Mouse (Mus musculus) liver, embryonic 14.5 days (tissue): ENCODE results near the gene Ap2m1. TPM values are rescaled to one million over a fixed set of nuclear protein-coding genes. Genes with fewer than 3 reads are reported as not detected.

ENCODE experiments used
- ATAC-seq: fragments of 200-750 bp; cut with Nextera tagmentation; 2 replicates; pipeline ENCODE4 v1.8.0; 2017; ENCODE audit warnings: moderate number of reproducible peaks, mild to moderate bottlenecking, moderate library complexity; ENCODE audit not compliant: insufficient read depth
- DNase-seq, 3 experiments: peaks; one replicate each; pipeline ENCODE4 v3.0.0-alpha.2; 2012 to 2013; ENCODE audit warnings: low read depth in 3 of 3, low spot score in 3 of 3
- H3K27ac ChIP-seq: fragments of 300-500 bp; sonication (generic); 2 replicates; pipeline ENCODE4 v1.5.1; 2014; ENCODE audit warnings: moderate library complexity, mild to moderate bottlenecking, control low read depth, inconsistent platforms
- H3K27me3 ChIP-seq: fragments of 300-500 bp; sonication (generic); 2 replicates; pipeline ENCODE4 v1.6.1; 2014; ENCODE audit warnings: mild to moderate bottlenecking, low read length, moderate library complexity; ENCODE audit not compliant: control insufficient read depth, insufficient read depth
- H3K36me3 ChIP-seq: fragments of 300-500 bp; sonication (generic); replicated peaks from 2 replicates; pipeline ENCODE4 v1.6.1; 2014; ENCODE audit warnings: low read depth; ENCODE audit not compliant: control insufficient read depth, insufficient read depth
- H3K4me1 ChIP-seq, 2 experiments: fragments of 200-500 bp in 1 of 2; fragments of 300-500 bp in 1 of 2; sonication (generic) in 1 of 2; replicated peaks; 2 replicates each; pipeline ENCODE4 v1.6.1; 2012 to 2014; ENCODE audit warnings: antibody characterized with exemption in 1 of 2, inconsistent platforms in 1 of 2, low read length in 1 of 2; ENCODE audit not compliant: control insufficient read depth in 2 of 2, insufficient read depth in 2 of 2
- H3K4me2 ChIP-seq: fragments of 300-500 bp; sonication (generic); 2 replicates; pipeline ENCODE4 v1.6.1; 2014; ENCODE audit warnings: low read depth, mild to moderate bottlenecking, control low read depth, moderate library complexity
- H3K4me3 ChIP-seq, 2 experiments: fragments of 200-500 bp in 1 of 2; fragments of 300-500 bp in 1 of 2; sonication (generic) in 1 of 2; 2 replicates each; pipeline ENCODE4 v1.5.1; 2012 to 2014; ENCODE audit warnings: low read depth in 2 of 2, low read length in 2 of 2, mild to moderate bottlenecking in 2 of 2, control low read depth in 1 of 2, inconsistent platforms in 1 of 2, moderate library complexity in 1 of 2; ENCODE audit not compliant: insufficient read depth in 1 of 2
- H3K9ac ChIP-seq: fragments of 300-500 bp; sonication (generic); replicated peaks from 2 replicates; pipeline ENCODE4 v1.6.1; 2014; ENCODE audit warnings: mild to moderate bottlenecking, control low read depth, moderate library complexity
- H3K9me3 ChIP-seq: fragments of 300-500 bp; sonication (generic); 2 replicates; pipeline ENCODE4 v1.6.1; 2016; ENCODE audit warnings: low read length, mixed read lengths; ENCODE audit not compliant: control insufficient read depth
- CTCF ChIP-seq: IDR thresholded peaks from 2 replicates; pipeline ENCODE4 v1.5.1; 2016; ENCODE audit warnings: antibody characterized with exemption, low read depth, control low read depth
- EP300 ChIP-seq: IDR thresholded peaks from 2 replicates; pipeline ENCODE4 v1.6.1; 2016; ENCODE audit warnings: antibody characterized with exemption, low read depth
- WGBS: fragments of 180-500 bp; shearing (Covaris S2); extraction: QIAGEN DNeasy Blood & Tissue Kit; methylation state at CpG from one replicate; pipeline ENCODE4 v1.1.7; 2014; ENCODE audit not compliant: insufficient replicate concordance; 5-methylcytosine and 5-hydroxymethylcytosine counted together
- polyA plus RNA-seq, 2 experiments: library from polyadenylated mRNA; depleted of rRNA in 1 of 2; stranded (reverse) in 1 of 2; unstranded in 1 of 2; fragments of >200 nt; fragmentation: Nextera tagmentation in 1 of 2; extraction: Ambion mirVana in 1 of 2; gene quantifications; 2 replicates each; pipeline versions ENCODE4 v1.2.1 to v1.2.3; 2012 to 2014

The Ap2m1 gene
- polyA plus RNA-seq, 2 experiments = 268 to 364 TPM

DNA sequence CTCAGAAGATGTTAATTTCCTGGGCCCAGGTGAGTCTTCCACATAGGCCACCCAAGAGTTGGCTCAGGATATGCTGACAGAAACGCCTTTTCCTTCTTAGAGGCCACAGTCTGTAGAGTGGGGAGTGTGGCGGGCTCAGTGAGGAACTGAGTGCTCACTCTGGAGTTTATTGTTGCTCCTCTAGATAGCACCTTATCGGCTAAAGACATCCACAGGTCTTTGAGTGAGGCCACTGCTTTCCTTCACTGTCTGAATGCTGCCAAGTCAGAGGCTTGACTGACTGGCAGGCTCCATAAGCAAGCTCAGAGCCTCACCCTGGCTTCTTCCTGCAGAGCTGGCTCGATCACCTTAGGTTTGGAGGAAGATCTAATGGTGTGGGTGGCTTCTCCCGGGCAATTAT is 6.5 kb upstream of the Ap2m1 start:
- DNase-seq (peak in 1 of 3 experiments; percentile 26), ATAC-seq (peak; percentile 83)
- Histone ChIP-seq H3K4me3 (no peak overlapping the region), H3K36me3 (peaks cover 24% of the 10 kb centered on the region), H3K4me1 (peaks cover 0 to 7% of the 10 kb centered on the region in 2 experiments; a peak in 2 of 4 replicates), H3K9me3 (no peaks in the 10 kb centered on the region), H3K27me3 (no peaks in the 10 kb centered on the region), H3K4me2 (peak overlapping the region; percentile 19; the same call in 1 of the 2 replicates), H3K27ac (peak overlapping the region; percentile 39), H3K9ac (0 out of 2 replicates have a peak overlapping the region, but pooled peaks have one; percentile 23)
- no peak; the same call in none of the 2 replicates for TF ChIP-seq EP300
- 34% methylated on average over 5 of the region's 5 CpGs for WGBS

DNA sequence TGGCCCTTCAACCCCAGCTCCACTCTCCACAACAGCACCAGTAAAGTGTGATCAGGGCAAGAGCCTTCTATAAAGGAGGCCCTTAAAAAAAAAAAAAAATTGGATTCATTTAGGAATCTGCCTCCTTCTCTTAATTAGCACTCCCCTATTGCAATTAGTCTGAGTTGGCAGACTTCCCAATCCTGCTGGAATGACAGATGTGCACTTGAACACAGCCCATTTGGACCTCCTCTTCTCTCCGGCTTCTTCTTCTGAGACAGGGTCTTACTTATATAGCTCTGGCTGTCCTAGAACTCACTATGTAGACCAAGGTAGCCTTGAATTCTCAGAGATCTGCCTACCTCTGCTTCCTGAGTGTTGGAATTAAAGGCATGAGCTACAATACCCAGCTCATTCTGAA is 5.9 kb upstream of the Ap2m1 start:
- DNase-seq (no peak), ATAC-seq (no peak)
- no peak for TF ChIP-seq CTCF
- TF ChIP-seq EP300 = no peak
- Histone ChIP-seq H3K9me3 (no peaks in the 10 kb centered on the region), H3K27me3 (no peaks in the 10 kb centered on the region), H3K4me1 (peaks cover 0 to 7% of the 10 kb centered on the region in 2 experiments; a peak in 2 of 4 replicates), H3K9ac (no peak overlapping the region), H3K4me2 (no peak overlapping the region), H3K27ac (no peak overlapping the region), H3K36me3 (peaks cover 24% of the 10 kb centered on the region), H3K4me3 (no peak overlapping the region)
- WGBS = 83% methylated on average over 1 of the region's 1 CpGs

DNA sequence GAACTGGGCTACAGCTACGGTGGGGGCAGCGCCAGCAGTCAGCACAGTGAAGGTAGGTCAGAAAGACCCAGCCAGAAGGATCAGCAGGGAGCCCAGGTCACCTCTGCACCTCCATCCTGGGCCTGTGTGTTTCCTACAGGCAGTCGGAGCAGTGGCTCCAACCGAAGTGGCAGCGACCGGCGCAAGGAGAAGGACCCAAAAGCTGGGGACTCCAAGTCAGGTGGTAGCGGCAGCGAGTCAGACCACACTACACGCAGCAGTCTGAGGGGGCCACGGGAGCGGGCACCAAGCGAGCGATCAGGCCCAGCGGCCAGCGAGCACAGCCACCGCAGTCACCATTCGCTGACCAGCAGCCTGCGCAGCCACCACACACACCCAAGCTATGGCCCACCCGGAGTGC is 4.3 kb upstream of the Ap2m1 start:
- Histone ChIP-seq H3K9ac (no peak overlapping the region), H3K4me3 (no peak overlapping the region), H3K36me3 (peaks cover 18% of the 10 kb centered on the region), H3K27ac (no peak overlapping the region), H3K27me3 (no peaks in the 10 kb centered on the region), H3K4me1 (peaks cover 0 to 7% of the 10 kb centered on the region in 2 experiments; a peak in 2 of 4 replicates), H3K9me3 (no peaks in the 10 kb centered on the region), H3K4me2 (no peak overlapping the region)
- no peak for DNase-seq
- WGBS = 92% methylated on average over 20 of the region's 20 CpGs
- no peak for TF ChIP-seq CTCF
- no peak for TF ChIP-seq EP300
- ATAC-seq = no peak

DNA sequence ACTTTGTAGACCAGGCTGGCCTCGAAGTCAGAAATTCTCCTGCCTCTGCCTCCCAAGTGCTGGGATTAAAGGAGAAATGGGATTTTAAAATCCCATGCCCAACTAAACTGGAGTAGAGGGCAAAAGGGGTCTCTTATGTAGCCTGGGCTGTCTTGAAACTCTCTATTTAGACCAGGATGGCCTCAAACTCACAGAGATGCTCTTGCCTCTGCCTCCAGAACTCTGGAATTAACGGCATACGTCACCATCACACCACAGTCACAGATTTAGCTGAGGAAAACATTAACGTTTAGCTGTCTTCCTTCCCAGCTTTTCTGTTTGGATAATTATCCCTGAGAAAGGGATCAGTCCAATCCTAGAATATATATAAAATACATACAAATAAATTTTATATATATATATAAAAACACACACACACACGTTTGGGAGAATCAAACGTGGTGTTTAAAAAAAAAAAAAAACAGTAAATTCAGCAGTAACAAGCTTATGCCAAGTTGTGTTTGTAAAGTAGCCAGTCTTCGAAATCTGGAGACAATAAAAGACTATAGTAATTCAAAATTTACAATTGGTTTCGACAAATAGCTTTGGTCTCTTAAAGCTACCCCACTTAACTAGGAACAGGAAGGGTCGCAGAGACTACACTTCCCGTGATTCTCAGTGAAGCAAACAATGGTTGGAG is 522 bp upstream of the Ap2m1 start:
- 36% methylated on average over 10 of the region's 10 CpGs for WGBS
- H3K36me3 ChIP-seq = peaks cover 28% of the 10 kb centered on the region
- TF ChIP-seq CTCF (no peak), EP300 (no peak)
- no peaks in the 10 kb centered on the region for H3K9me3 ChIP-seq
- DNase-seq (no peak), ATAC-seq (no peak)
- H3K4me1 ChIP-seq = peaks cover 17 to 23% of the 10 kb centered on the region in 2 experiments
- H3K9ac ChIP-seq = no peak overlapping the region
- peak overlapping the region; percentile 51 for H3K4me2 ChIP-seq
- no peaks in the 10 kb centered on the region for H3K27me3 ChIP-seq
- H3K4me3 ChIP-seq = peak overlapping the region; percentile 4 to 15; a peak in 2 of 4 replicates
- H3K27ac ChIP-seq = no peak overlapping the region

DNA sequence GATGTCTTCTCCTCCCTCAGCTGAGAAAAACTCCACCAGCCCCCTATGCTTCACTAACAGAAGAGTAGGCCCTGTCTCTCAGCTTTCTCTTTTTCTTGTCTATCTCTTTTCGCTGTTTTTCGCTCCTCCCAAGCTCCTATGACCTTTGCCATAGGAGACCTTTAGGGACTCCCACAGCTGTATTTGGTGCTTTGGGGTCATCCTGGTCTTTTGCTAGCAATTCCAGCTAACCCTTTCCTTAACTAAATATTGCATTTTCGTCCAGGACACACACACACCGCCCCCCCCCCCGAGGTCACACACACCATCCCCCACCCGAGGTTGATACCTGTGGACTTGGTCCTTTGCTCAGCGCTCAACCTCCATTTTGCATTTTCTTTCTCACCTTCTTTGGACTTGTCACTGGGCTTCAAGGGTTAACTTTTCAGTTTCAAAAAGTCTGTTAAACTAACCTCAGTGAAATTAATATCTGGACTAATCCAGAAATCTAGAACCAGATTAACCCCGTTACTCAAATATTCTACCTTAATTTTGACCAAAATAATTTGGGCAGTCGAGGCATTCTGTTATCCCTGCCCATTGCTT is 895 bp downstream of the Ap2m1 start:
- DNase-seq = no peak
- peak overlapping the region; percentile 86 for H3K9ac ChIP-seq
- no peaks in the 10 kb centered on the region for H3K9me3 ChIP-seq
- no peak for ATAC-seq
- peak overlapping the region; percentile 88 to 98 for H3K4me3 ChIP-seq
- H3K36me3 ChIP-seq = peaks cover 42% of the 10 kb centered on the region
- 18% methylated on average over 9 of the region's 9 CpGs for WGBS
- H3K27me3 ChIP-seq = no peaks in the 10 kb centered on the region
- H3K4me2 ChIP-seq = peak overlapping the region; percentile 78
- TF ChIP-seq EP300 = no peak
- TF ChIP-seq CTCF = no peak
- peak overlapping the region; percentile 89 for H3K27ac ChIP-seq
- H3K4me1 ChIP-seq = peaks cover 17 to 26% of the 10 kb centered on the region in 2 experiments
